Mouse (Mus musculus) heart, postnatal 0 days (tissue): ENCODE measurements around the gene Gm5565. TPM values are rescaled to one million over a fixed set of nuclear protein-coding genes. Genes with fewer than 3 reads are reported as not detected.
"Not testable (repeated sequence)": the region's sequence is repeated elsewhere in the genome, so short reads cannot be mapped to it uniquely, and the experiment has no call there.

Source experiments
- ATAC-seq: fragments of 200-750 bp; cut with Nextera tagmentation; 2 replicates; pipeline ENCODE4 v1.8.0; 2017; ENCODE audit warnings: low read depth, moderate number of reproducible peaks, moderate library complexity; ENCODE audit not compliant: insufficient read depth
- DNase-seq: peaks from one replicate; pipeline ENCODE4 v3.0.0-alpha.2; 2016; ENCODE audit warnings: low spot score
- H3K27ac ChIP-seq: fragments of 300-500 bp; sonication (generic); 2 replicates; pipeline ENCODE4 v1.5.1; 2014; ENCODE audit warnings: low read depth, mild to moderate bottlenecking
- H3K27me3 ChIP-seq: fragments of 300-500 bp; sonication (generic); 2 replicates; pipeline ENCODE4 v1.6.1; 2014; ENCODE audit warnings: low read length, mixed read lengths; ENCODE audit not compliant: control insufficient read depth, insufficient read depth
- H3K36me3 ChIP-seq: fragments of 300-500 bp; sonication (generic); replicated peaks from 2 replicates; pipeline ENCODE4 v1.6.1; 2014; ENCODE audit warnings: low read length, mixed read lengths; ENCODE audit not compliant: control insufficient read depth, insufficient read depth
- H3K4me1 ChIP-seq: fragments of 300-500 bp; sonication (generic); 2 replicates; pipeline ENCODE4 v1.6.1; 2014; ENCODE audit warnings: antibody characterized with exemption; ENCODE audit not compliant: control insufficient read depth, insufficient read depth
- H3K4me2 ChIP-seq: fragments of 300-500 bp; sonication (generic); 2 replicates; pipeline ENCODE4 v1.6.1; 2014; ENCODE audit warnings: low read depth, mild to moderate bottlenecking, low read length, moderate library complexity
- H3K4me3 ChIP-seq: fragments of 300-500 bp; sonication (generic); 2 replicates; pipeline ENCODE4 v1.5.1; 2014; ENCODE audit warnings: low read depth, low read length
- H3K9ac ChIP-seq: fragments of 300-500 bp; sonication (generic); replicated peaks from 2 replicates; pipeline ENCODE4 v1.6.1; 2014; ENCODE audit warnings: low read depth, low read length, mixed read lengths
- H3K9me3 ChIP-seq: fragments of 300-500 bp; sonication (generic); replicated peaks from 2 replicates; pipeline ENCODE4 v1.6.1; 2016; ENCODE audit warnings: low read length; ENCODE audit not compliant: control insufficient read depth
- CTCF ChIP-seq: IDR thresholded peaks from 2 replicates; pipeline ENCODE4 v1.5.1; 2016; ENCODE audit warnings: antibody characterized with exemption, control low read depth, low read depth
- EP300 ChIP-seq: IDR thresholded peaks from 2 replicates; pipeline ENCODE4 v1.6.1; 2016; ENCODE audit warnings: antibody characterized with exemption, low read depth
- WGBS: fragments of 180-500 bp; shearing (Covaris S2); extraction: QIAGEN DNeasy Blood & Tissue Kit; methylation state at CpG from one replicate; pipeline ENCODE4 v1.1.7; 2014; 5-methylcytosine and 5-hydroxymethylcytosine counted together
- polyA plus RNA-seq: library from polyadenylated mRNA; unstranded; fragments of >200 nt; fragmentation: Nextera tagmentation; extraction: Ambion mirVana; gene quantifications from 2 replicates; pipeline ENCODE4 v1.2.1, GENCODE M21; 2015
- total RNA-seq: library from RNA; depleted of rRNA; stranded (reverse); fragments of >200 nt; gene quantifications from 2 replicates; pipeline ENCODE4 v1.2.3, GENCODE M21; 2014; ENCODE audit warnings: low replicate concordance; rRNA removed

Gene Gm5565
- total RNA-seq (not detected in 2 replicates), polyA plus RNA-seq (not detected in 2 replicates)

- 86% methylated on average over 3 of the region's 3 CpGs for WGBS
- H3K9ac ChIP-seq, H3K9me3 ChIP-seq, H3K4me3 ChIP-seq, H3K27me3 ChIP-seq, H3K4me2 ChIP-seq, DNase-seq, H3K36me3 ChIP-seq, H3K27ac ChIP-seq, H3K4me1 ChIP-seq, ATAC-seq: not testable (repeated sequence)
These were observed at the start of gene Gm5565 for GRCm38 (mm10) chr5:146160439-146160838. Gene Gm5565 (minus strand): TSS chr5:146160539.

GRCm38 (mm10) chr5:146205537-146205936, 45.2 kb upstream of the Gm5565 start:
- Histone ChIP-seq H3K9me3 (no peaks in the 10 kb centered on the region), H3K27me3 (no peaks in the 10 kb centered on the region), H3K4me3 (no peak overlapping the region), H3K27ac (no peak overlapping the region), H3K4me2 (no peak overlapping the region), H3K36me3 (peaks cover 72% of the 10 kb centered on the region), H3K9ac (no peak overlapping the region), H3K4me1 (no peaks in the 10 kb centered on the region)
- DNase-seq (no peak), ATAC-seq (no peak)
- 83% methylated on average over 5 of the region's 5 CpGs for WGBS
- TF ChIP-seq CTCF (no peak), EP300 (no peak)

- ATAC-seq: no peak
- WGBS: 81% methylated on average over 2 of the region's 2 CpGs
These were observed 43.6 kb upstream of the Gm5565 start for GRCm38 (mm10) chr5:146203921-146204320.

GRCm38 (mm10) chr5:146200580-146200979, 40.2 kb upstream of the Gm5565 start:
- H3K9ac ChIP-seq: no peak overlapping the region
- H3K9me3 ChIP-seq: no peaks in the 10 kb centered on the region
- ATAC-seq (no peak), DNase-seq (no peak)
- TF ChIP-seq EP300: no peak
- TF ChIP-seq CTCF: no peak
- H3K4me2 ChIP-seq: no peak overlapping the region
- WGBS: 96% methylated on average over 6 of the region's 6 CpGs
- H3K27me3 ChIP-seq: no peaks in the 10 kb centered on the region
- H3K27ac ChIP-seq: no peak overlapping the region
- no peaks in the 10 kb centered on the region for H3K4me1 ChIP-seq
- H3K4me3 ChIP-seq: no peak overlapping the region
- H3K36me3 ChIP-seq: peaks cover 28% of the 10 kb centered on the region

More at GRCm38 (mm10) chr5:146203921-146204320, 43.6 kb upstream of the Gm5565 start:
- Histone ChIP-seq H3K9ac (no peak overlapping the region), H3K4me2 (no peak overlapping the region), H3K4me3 (no peak overlapping the region), H3K36me3 (peaks cover 61% of the 10 kb centered on the region), H3K27ac (no peak overlapping the region), H3K9me3 (no peaks in the 10 kb centered on the region), H3K27me3 (no peaks in the 10 kb centered on the region), H3K4me1 (no peaks in the 10 kb centered on the region)
- no peak for DNase-seq
- no peak for TF ChIP-seq CTCF
- no peak for TF ChIP-seq EP300

- H3K27me3 ChIP-seq: no peaks in the 10 kb centered on the region
- TF ChIP-seq EP300 (no peak), CTCF (no peak)
- H3K27ac ChIP-seq: no peak overlapping the region
- H3K9me3 ChIP-seq: no peaks in the 10 kb centered on the region
- H3K36me3 ChIP-seq: peaks cover 18% of the 10 kb centered on the region
- WGBS: 71% methylated on average over 2 of the region's 2 CpGs
- ATAC-seq: no peak
- H3K4me3 ChIP-seq: no peak overlapping the region
- no peak for DNase-seq
- no peak overlapping the region for H3K9ac ChIP-seq
- no peaks in the 10 kb centered on the region for H3K4me1 ChIP-seq
- no peak overlapping the region for H3K4me2 ChIP-seq
These were observed 39.2 kb upstream of the Gm5565 start for GRCm38 (mm10) chr5:146199540-146199939.

GRCm38 (mm10) chr5:146199073-146199472, 38.7 kb upstream of the Gm5565 start:
- H3K4me2 ChIP-seq: no peak overlapping the region
- H3K4me1 ChIP-seq: no peaks in the 10 kb centered on the region
- TF ChIP-seq CTCF: no peak
- no peak for TF ChIP-seq EP300
- H3K9ac ChIP-seq: no peak overlapping the region
- ATAC-seq (no peak), DNase-seq (no peak)
- no peaks in the 10 kb centered on the region for H3K27me3 ChIP-seq
- H3K4me3 ChIP-seq: no peak overlapping the region
- peaks cover 13% of the 10 kb centered on the region for H3K36me3 ChIP-seq
- H3K9me3 ChIP-seq: no peaks in the 10 kb centered on the region
- H3K27ac ChIP-seq: no peak overlapping the region
